Mouse (Mus musculus) ovary, adult 18-20 months (tissue): ENCODE results near the gene Filip1.

Source experiments
- DNase-seq: peaks from one replicate; pipeline ENCODE4 v3.0.0; 2022; ENCODE audit warnings: low spot score, mixed read lengths

Filip1 gene

GRCm38 (mm10) chr9:79979274-79979673, 33.4 kb downstream of the Filip1 start:
- no peak for DNase-seq

GRCm38 (mm10) chr9:79978228-79979024, 34.2 kb downstream of the Filip1 start:
- no peak for DNase-seq

- peak; percentile 6 for DNase-seq
These were observed 35.1 kb downstream of the Filip1 start for GRCm38 (mm10) chr9:79977549-79977971.

GRCm38 (mm10) chr9:79976789-79977188, 35.9 kb downstream of the Filip1 start:
- DNase-seq, result no peak

GRCm38 (mm10) chr9:79975121-79975520, 37.5 kb downstream of the Filip1 start:
- DNase-seq, result no peak

GRCm38 (mm10) chr9:79973582-79973981, 39.1 kb downstream of the Filip1 start:
- DNase-seq, result no peak

GRCm38 (mm10) chr9:79972705-79973104, 39.9 kb downstream of the Filip1 start:
- no peak for DNase-seq

- DNase-seq, result no peak
These were observed 41.0 kb downstream of the Filip1 start for GRCm38 (mm10) chr9:79971619-79972018.

- DNase-seq, result no peak
These were observed 42.0 kb downstream of the Filip1 start for GRCm38 (mm10) chr9:79970659-79971118.

- no peak for DNase-seq
These were observed 43.1 kb downstream of the Filip1 start for GRCm38 (mm10) chr9:79969544-79969943.

GRCm38 (mm10) chr9:79966711-79967487, 45.8 kb downstream of the Filip1 start:
- DNase-seq, result no peak

- DNase-seq, result no peak
These were observed 46.9 kb downstream of the Filip1 start for GRCm38 (mm10) chr9:79965600-79966392.

- no peak for DNase-seq
These were observed 47.6 kb downstream of the Filip1 start for GRCm38 (mm10) chr9:79965003-79965402.

- DNase-seq, result no peak
These were observed 50.9 kb downstream of the Filip1 start for GRCm38 (mm10) chr9:79961630-79962285.

GRCm38 (mm10) chr9:79960453-79960852, 52.2 kb downstream of the Filip1 start:
- no peak for DNase-seq

- no peak for DNase-seq
These were observed 54.3 kb downstream of the Filip1 start for GRCm38 (mm10) chr9:79958395-79958794.

GRCm38 (mm10) chr9:79954944-79955343, 57.7 kb downstream of the Filip1 start:
- DNase-seq, result no peak

- no peak for DNase-seq
These were observed 60.7 kb downstream of the Filip1 start for GRCm38 (mm10) chr9:79951984-79952383.

GRCm38 (mm10) chr9:79951339-79951738, 61.3 kb downstream of the Filip1 start:
- DNase-seq, result no peak

GRCm38 (mm10) chr9:79950666-79951065, 62.0 kb downstream of the Filip1 start:
- no peak for DNase-seq

GRCm38 (mm10) chr9:79950038-79950437, 62.6 kb downstream of the Filip1 start:
- no peak for DNase-seq

GRCm38 (mm10) chr9:79948376-79948775, 64.3 kb downstream of the Filip1 start:
- DNase-seq, result no peak
